Mouse (Mus musculus) liver, embryonic 15.5 days (tissue): ENCODE measurements around the gene Vamp5. TPM values are rescaled to one million over a fixed set of nuclear protein-coding genes. Genes with fewer than 3 reads are reported as not detected.

Source experiments
- ATAC-seq: fragments of 200-750 bp; cut with Nextera tagmentation; 2 replicates; pipeline ENCODE4 v1.8.0; 2017; ENCODE audit warnings: moderate number of reproducible peaks, mild to moderate bottlenecking, moderate library complexity; ENCODE audit not compliant: insufficient read depth
- H3K27ac ChIP-seq: fragments of 300-500 bp; sonication (generic); replicated peaks from 2 replicates; pipeline ENCODE4 v1.5.1; 2015; ENCODE audit warnings: mild to moderate bottlenecking, inconsistent platforms
- H3K27me3 ChIP-seq: fragments of 300-500 bp; sonication (generic); 2 replicates; pipeline ENCODE4 v1.6.1; 2015; ENCODE audit warnings: mild to moderate bottlenecking, inconsistent platforms
- H3K36me3 ChIP-seq: fragments of 300-500 bp; sonication (generic); replicated peaks from 2 replicates; pipeline ENCODE4 v1.6.1; 2015; ENCODE audit warnings: moderate library complexity, mild to moderate bottlenecking, inconsistent platforms
- H3K4me1 ChIP-seq: fragments of 300-500 bp; sonication (generic); replicated peaks from 2 replicates; pipeline ENCODE4 v1.6.1; 2015; ENCODE audit warnings: inconsistent platforms
- H3K4me2 ChIP-seq: fragments of 300-500 bp; sonication (generic); 2 replicates; pipeline ENCODE4 v1.6.1; 2015; ENCODE audit warnings: moderate library complexity, mild to moderate bottlenecking, inconsistent platforms
- H3K4me3 ChIP-seq: fragments of 300-500 bp; sonication (generic); replicated peaks from 2 replicates; pipeline ENCODE4 v1.5.1; 2015; ENCODE audit warnings: mild to moderate bottlenecking, inconsistent platforms
- H3K9ac ChIP-seq: fragments of 300-500 bp; sonication (generic); 2 replicates; pipeline ENCODE4 v1.6.1; 2015; ENCODE audit warnings: moderate library complexity, mild to moderate bottlenecking, inconsistent platforms
- H3K9me3 ChIP-seq: fragments of 300-500 bp; sonication (generic); replicated peaks from 2 replicates; pipeline ENCODE4 v1.6.1; 2016; ENCODE audit warnings: inconsistent platforms
- WGBS: fragments of 180-500 bp; shearing (Covaris S2); methylation state at CpG from one replicate; pipeline ENCODE4 v1.1.7; 2015; ENCODE audit warnings: mixed read lengths; ENCODE audit not compliant: insufficient replicate concordance; 5-methylcytosine and 5-hydroxymethylcytosine counted together
- polyA plus RNA-seq: library from polyadenylated mRNA; unstranded; fragments of >200 nt; fragmentation: Nextera tagmentation; extraction: Ambion mirVana; gene quantifications from 2 replicates; pipeline ENCODE4 v1.2.1, GENCODE M21; 2015

The Vamp5 gene
- polyA plus RNA-seq, 1 experiment from 2014 or later, result 67.1 TPM

DNA sequence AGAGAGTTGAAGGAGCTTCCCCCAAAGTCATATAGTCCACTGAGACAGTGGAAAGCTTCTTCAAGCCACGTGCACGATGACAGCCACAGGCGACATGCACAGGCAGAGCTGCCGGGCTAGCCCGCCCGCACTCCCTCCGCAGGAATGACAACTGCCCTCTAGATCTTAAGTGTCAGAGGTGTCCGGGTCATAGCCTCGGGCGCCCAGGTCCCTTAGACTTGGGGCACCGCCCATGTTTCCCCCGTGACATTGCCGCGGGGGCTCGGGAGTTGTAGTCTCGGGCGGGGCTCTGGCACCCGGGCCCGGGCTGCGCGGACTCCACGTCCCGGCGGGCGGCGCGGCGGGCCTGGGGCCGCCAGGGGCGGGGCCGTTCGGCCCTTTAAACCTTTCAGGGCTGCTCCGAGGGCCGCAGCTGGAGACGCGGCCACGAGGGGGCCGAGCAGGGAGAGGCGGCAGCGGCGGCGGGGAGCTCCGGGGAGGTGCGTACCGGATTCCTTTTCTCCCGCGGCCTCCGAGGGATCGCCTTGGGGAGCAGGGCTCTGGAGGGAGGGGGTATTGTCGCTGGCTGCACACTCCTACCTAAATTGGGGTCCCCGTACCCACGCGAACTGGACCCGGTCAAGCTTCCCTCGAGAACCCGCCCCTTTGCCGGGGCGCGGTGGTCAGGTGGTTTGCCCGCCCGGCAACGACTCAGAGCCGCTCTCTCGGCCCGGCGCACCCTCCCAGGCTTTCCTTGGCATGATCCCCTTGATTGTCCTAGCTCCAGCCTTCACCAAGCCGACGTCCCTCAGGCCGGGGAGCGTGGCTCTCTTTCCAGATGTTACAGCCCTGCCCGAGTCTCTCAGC lies 25.0 kb downstream of the Vamp5 start, which contains the start of gene Tmem150a:
Gene Tmem150a, plus strand, starts transcription at position 382 of the 846 bp plus-strand sequence.
- H3K9me3 ChIP-seq, result no peaks in the 10 kb centered on the region
- peak; percentile 66 for ATAC-seq
- peak within 1 kb of the TSS; percentile 71 for H3K4me2 ChIP-seq
- peak within 1 kb of the TSS; percentile 52 for H3K9ac ChIP-seq
- WGBS, result 1% methylated on average over 71 of the region's 71 CpGs
- H3K4me1 ChIP-seq, result peaks cover 84% of the 10 kb centered on the region
- peaks cover 45% of the 10 kb centered on the region for H3K36me3 ChIP-seq
- H3K27me3 ChIP-seq, result peaks cover 45% of the 10 kb centered on the region
- peak within 1 kb of the TSS; percentile 61 for H3K27ac ChIP-seq
- H3K4me3 ChIP-seq, result peak within 1 kb of the TSS; percentile 59

- Histone ChIP-seq H3K9ac (no peak overlapping the region), H3K27me3 (peaks cover 45% of the 10 kb centered on the region), H3K4me2 (no peak overlapping the region), H3K27ac (peak overlapping the region; percentile 16; the same call in 1 of the 2 replicates), H3K4me1 (peaks cover 84% of the 10 kb centered on the region), H3K9me3 (no peaks in the 10 kb centered on the region), H3K4me3 (no peak overlapping the region), H3K36me3 (peaks cover 45% of the 10 kb centered on the region)
- 43% methylated on average over 1 of the region's 1 CpGs for WGBS
- no peak for ATAC-seq
Observed at GRCm38 (mm10) chr6:72354025-72354424, 26.2 kb downstream of the Vamp5 start.

DNA sequence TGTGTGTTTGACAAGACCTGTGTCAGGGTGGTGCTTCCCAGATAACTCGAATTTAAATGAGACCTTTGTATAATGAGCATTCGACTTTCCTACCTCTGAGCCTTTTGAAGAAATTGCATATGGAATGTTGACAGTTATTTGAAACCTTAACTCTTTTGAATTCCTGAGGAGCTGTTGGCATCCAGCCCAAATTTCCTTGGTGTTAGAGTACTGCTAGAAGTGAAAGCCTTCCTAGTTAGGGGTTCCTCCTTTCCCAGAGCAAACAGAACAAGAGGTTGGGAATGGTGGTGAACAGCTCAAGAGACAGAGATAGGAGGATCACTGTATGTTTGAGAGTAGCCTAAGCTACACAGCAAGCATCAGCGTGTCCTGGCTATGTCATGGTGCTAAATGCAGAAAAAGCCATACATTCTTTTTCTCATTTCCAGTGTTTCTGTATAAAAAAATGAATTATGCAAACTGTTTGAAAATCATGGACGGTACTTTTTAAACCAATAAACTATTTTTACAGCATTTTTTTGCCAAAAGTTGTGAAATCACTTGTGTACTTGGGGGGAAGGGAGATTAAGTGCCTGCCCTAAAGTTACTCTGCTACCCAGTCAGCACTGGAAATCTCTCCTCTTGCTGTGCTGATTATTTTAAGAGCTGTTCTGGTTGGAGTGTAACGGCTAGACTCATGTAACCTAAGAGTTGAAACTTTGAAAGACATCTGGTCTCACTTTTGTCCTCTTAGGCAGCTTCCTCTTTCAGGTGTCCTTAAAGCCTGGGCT lies 27.4 kb downstream of the Vamp5 start:
- H3K4me3 ChIP-seq, result no peak overlapping the region
- WGBS, result 54% methylated on average over 5 of the region's 5 CpGs
- ATAC-seq, result no peak
- peak overlapping the region; percentile 56 for H3K27ac ChIP-seq
- H3K9me3 ChIP-seq, result no peaks in the 10 kb centered on the region
- peak overlapping the region; percentile 2; the same call in 1 of the 2 replicates for H3K4me2 ChIP-seq
- H3K36me3 ChIP-seq, result peaks cover 43% of the 10 kb centered on the region
- no peak overlapping the region for H3K9ac ChIP-seq
- H3K27me3 ChIP-seq, result peaks cover 45% of the 10 kb centered on the region
- peaks cover 84% of the 10 kb centered on the region for H3K4me1 ChIP-seq

GRCm38 (mm10) chr6:72350214-72350613 lies 30.1 kb downstream of the Vamp5 start:
- Histone ChIP-seq H3K36me3 (peaks cover 32% of the 10 kb centered on the region), H3K9ac (no peak overlapping the region), H3K27me3 (peaks cover 22% of the 10 kb centered on the region), H3K27ac (0 out of 2 replicates have a peak overlapping the region, but pooled peaks have one; percentile 14), H3K4me1 (peaks cover 80% of the 10 kb centered on the region), H3K4me2 (no peak overlapping the region), H3K4me3 (no peak overlapping the region), H3K9me3 (no peaks in the 10 kb centered on the region)
- no peak for ATAC-seq
- 70% methylated on average over 2 of the region's 2 CpGs for WGBS

- Histone ChIP-seq H3K4me2 (peak overlapping the region; percentile 94), H3K9me3 (no peaks in the 10 kb centered on the region), H3K4me1 (peaks cover 79% of the 10 kb centered on the region), H3K27me3 (peaks cover 4% of the 10 kb centered on the region; the same call in 1 of the 2 replicates), H3K9ac (peak overlapping the region; percentile 99), H3K4me3 (peak overlapping the region; percentile 93), H3K27ac (peak overlapping the region; percentile 93), H3K36me3 (peaks cover 32% of the 10 kb centered on the region)
- ATAC-seq, result no peak
- WGBS, result 61% methylated on average over 10 of the region's 10 CpGs
Observed at GRCm38 (mm10) chr6:72348411-72348810, 31.9 kb downstream of the Vamp5 start.

DNA sequence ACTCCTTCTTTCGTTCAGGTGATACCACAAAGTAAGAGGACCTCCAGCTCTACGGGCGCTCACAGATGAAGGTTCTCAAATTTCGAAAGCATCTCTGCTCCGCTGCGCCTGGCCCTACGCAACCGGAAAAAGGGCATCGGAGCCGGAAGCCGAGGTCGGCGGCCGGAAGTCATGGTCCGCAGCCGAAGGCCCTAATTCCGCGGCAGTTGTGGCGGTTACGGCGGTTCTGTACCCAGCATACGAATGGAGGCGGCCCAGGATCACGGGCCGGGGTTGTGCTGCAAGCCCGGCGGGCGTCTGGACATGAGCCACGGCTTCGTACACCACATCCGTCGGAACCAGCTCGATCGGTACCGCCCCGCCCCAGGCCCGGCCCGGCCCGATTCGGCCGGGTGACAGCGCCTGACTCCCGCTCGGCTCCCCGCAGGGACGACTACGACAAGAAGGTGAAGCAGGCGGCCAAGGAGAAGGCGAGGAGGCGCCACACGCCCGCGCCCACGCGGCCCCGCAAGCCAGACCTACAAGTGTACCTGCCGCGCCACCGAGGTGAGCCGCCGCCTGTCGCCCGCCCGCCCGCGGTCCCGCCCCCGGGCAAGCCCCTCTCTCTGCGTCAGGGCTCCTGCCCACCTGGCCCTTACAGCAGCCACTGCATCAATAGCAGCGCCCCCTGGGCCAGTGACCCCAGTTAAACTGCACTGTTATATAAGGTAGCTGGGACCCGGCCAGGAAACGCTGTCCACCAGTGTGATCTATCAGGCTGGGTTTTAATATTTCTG lies 32.9 kb downstream of the Vamp5 start, which contains the start of gene 0610030E20Rik:
Gene 0610030E20Rik, plus strand, starts transcription at position 152 of the 776 bp plus-strand sequence.
- Histone ChIP-seq H3K9me3 (no peaks in the 10 kb centered on the region), H3K9ac (peak within 1 kb of the TSS; percentile 99), H3K4me2 (peak within 1 kb of the TSS; percentile 94), H3K36me3 (peaks cover 37% of the 10 kb centered on the region), H3K27ac (peak within 1 kb of the TSS; percentile 93), H3K27me3 (no peaks in the 10 kb centered on the region), H3K4me1 (peaks cover 83% of the 10 kb centered on the region), H3K4me3 (peak within 1 kb of the TSS; percentile 93)
- ATAC-seq, result peak; percentile 57
- WGBS, result under 1% methylated on average over 68 of the region's 72 CpGs

DNA sequence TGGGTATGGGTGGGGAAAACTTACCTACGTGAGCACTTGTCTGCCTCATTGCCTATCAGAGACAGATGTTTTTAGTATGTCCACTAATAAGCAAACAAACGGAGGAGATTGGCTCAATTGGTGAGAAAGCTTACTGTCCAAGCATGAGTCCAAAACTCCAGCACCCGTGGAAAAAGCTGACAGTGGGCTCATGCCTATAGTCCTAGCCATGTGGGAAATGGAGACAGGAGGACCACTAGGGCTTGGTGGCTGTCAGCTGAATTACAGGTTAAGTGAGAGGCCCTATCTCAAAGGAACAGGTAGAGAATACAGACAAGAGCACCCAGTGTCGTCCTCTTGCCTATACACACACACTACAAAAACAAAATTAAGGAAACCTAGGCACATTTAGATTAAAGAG lies 34.0 kb downstream of the Vamp5 start:
- ATAC-seq, result no peak
- 59% methylated on average over 4 of the region's 4 CpGs for WGBS
- Histone ChIP-seq H3K36me3 (peaks cover 46% of the 10 kb centered on the region), H3K4me3 (peak overlapping the region; percentile 93; the same call in 1 of the 2 replicates), H3K4me2 (peak overlapping the region; percentile 94), H3K4me1 (peaks cover 81% of the 10 kb centered on the region), H3K9ac (peak overlapping the region; percentile 99; the same call in 1 of the 2 replicates), H3K27me3 (no peaks in the 10 kb centered on the region), H3K9me3 (no peaks in the 10 kb centered on the region), H3K27ac (peak overlapping the region; percentile 93)

- no peak for ATAC-seq
- 13% methylated on average over 6 of the region's 6 CpGs for WGBS
- peak overlapping the region; percentile 93 for H3K9ac ChIP-seq
- H3K27ac ChIP-seq, result peak overlapping the region; percentile 93
- H3K4me3 ChIP-seq, result peak overlapping the region; percentile 93
- peaks cover 46% of the 10 kb centered on the region for H3K36me3 ChIP-seq
- peak overlapping the region; percentile 94 for H3K4me2 ChIP-seq
- H3K27me3 ChIP-seq, result no peaks in the 10 kb centered on the region
- no peaks in the 10 kb centered on the region for H3K9me3 ChIP-seq
- peaks cover 80% of the 10 kb centered on the region for H3K4me1 ChIP-seq
Observed at GRCm38 (mm10) chr6:72345633-72346032, 34.6 kb downstream of the Vamp5 start.

- peak within 1 kb of the TSS; percentile 93 for H3K27ac ChIP-seq
- H3K36me3 ChIP-seq, result peaks cover 44% of the 10 kb centered on the region
- peak within 1 kb of the TSS; percentile 93 for H3K9ac ChIP-seq
- H3K4me2 ChIP-seq, result peak within 1 kb of the TSS; percentile 94
- no peaks in the 10 kb centered on the region for H3K9me3 ChIP-seq
- WGBS, result under 1% methylated on average over 30 of the region's 30 CpGs
- H3K4me3 ChIP-seq, result peak within 1 kb of the TSS; percentile 93
- H3K27me3 ChIP-seq, result no peaks in the 10 kb centered on the region
- peak; percentile 83 for ATAC-seq
- H3K4me1 ChIP-seq, result peaks cover 78% of the 10 kb centered on the region
Observed at GRCm38 (mm10) chr6:72345074-72345567, 35.1 kb downstream of the Vamp5 start, which contains the start of gene Usp39. Gene Usp39, minus strand, starts transcription at chr6:72345184.

DNA sequence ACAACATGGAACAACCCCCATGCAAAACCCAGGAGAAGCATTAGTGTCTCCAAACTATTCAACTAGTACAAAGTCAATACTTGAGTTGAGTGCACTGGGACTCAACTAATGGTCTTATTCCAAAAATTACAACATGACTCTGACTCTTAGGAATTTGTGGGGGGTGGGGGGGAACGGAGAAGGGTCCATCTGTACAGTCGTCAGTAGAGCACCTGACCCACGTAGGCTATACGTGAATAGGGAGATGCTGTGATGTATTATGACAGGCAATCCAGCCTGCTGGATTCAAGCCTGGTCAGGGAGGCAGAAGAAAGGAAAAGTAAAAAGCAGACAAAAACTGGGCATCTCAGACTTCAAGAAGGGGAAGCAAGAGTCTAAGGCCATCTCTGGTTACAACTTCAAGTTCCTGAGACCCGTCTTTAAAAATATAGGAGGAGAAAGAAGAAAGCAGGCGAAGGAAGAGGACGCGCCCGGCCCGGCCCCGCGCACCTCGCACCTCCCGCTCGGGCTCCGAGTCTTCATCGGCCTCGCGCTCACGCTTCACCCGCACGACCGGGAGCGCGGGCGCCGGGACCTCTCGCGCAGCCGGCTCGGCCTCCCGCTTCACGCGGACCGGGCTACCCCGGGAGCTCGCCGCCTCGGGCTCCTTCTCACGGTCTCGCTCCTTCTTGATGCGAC lies 35.7 kb downstream of the Vamp5 start:
- peak overlapping the region; percentile 93 for H3K4me3 ChIP-seq
- under 1% methylated on average over 42 of the region's 42 CpGs for WGBS

More for the DNA sequence above, 35.7 kb downstream of the Vamp5 start:
- peak overlapping the region; percentile 93 for H3K9ac ChIP-seq
- H3K27ac ChIP-seq, result peak overlapping the region; percentile 93
- H3K27me3 ChIP-seq, result no peaks in the 10 kb centered on the region
- peaks cover 76% of the 10 kb centered on the region for H3K4me1 ChIP-seq
- peak overlapping the region; percentile 94 for H3K4me2 ChIP-seq
- peaks cover 44% of the 10 kb centered on the region for H3K36me3 ChIP-seq
- peak; percentile 66 for ATAC-seq
- H3K9me3 ChIP-seq, result no peaks in the 10 kb centered on the region
